Mouse (Mus musculus) liver, embryonic 11.5 days (tissue): Measurements from ENCODE around the gene Hba-a1. TPM values are rescaled to one million over a fixed set of nuclear protein-coding genes. Genes with fewer than 3 reads are reported as not detected.
"Not testable (repeated sequence)": the region's sequence is repeated elsewhere in the genome, so short reads cannot be mapped to it uniquely, and the experiment has no call there.

Experiments
- ATAC-seq: fragments of 200-750 bp; cut with Nextera tagmentation; replicated peaks from 2 replicates; pipeline ENCODE4 v1.8.0; 2017; ENCODE audit warnings: moderate number of reproducible peaks, mild to moderate bottlenecking, moderate TSS enrichment, moderate library complexity; ENCODE audit not compliant: low FRiP score
- DNase-seq: peaks from one replicate; pipeline ENCODE4 v3.0.0-alpha.2; 2017; ENCODE audit warnings: low spot score
- H3K27ac ChIP-seq: fragments of 300-500 bp; sonication (generic); 2 replicates; pipeline ENCODE4 v1.5.1; 2014; ENCODE audit warnings: mild to moderate bottlenecking, low read depth, low read length, control low read depth
- H3K27me3 ChIP-seq: fragments of 300-500 bp; sonication (generic); replicated peaks from 2 replicates; pipeline ENCODE4 v1.6.1; 2014; ENCODE audit warnings: low read length, mixed read lengths; ENCODE audit not compliant: control insufficient read depth, insufficient read depth
- H3K36me3 ChIP-seq: fragments of 300-500 bp; sonication (generic); 2 replicates; pipeline ENCODE4 v1.6.1; 2014; ENCODE audit warnings: mild to moderate bottlenecking, low read length, moderate library complexity, mixed read lengths; ENCODE audit not compliant: control insufficient read depth, insufficient read depth
- H3K4me1 ChIP-seq: fragments of 300-500 bp; sonication (generic); replicated peaks from 2 replicates; pipeline ENCODE4 v1.6.1; 2014; ENCODE audit warnings: low read length, mixed read lengths; ENCODE audit not compliant: control insufficient read depth, insufficient read depth
- H3K4me2 ChIP-seq: fragments of 300-500 bp; sonication (generic); 2 replicates; pipeline ENCODE4 v1.6.1; 2014; ENCODE audit warnings: mild to moderate bottlenecking, control low read depth, moderate library complexity
- H3K4me3 ChIP-seq: fragments of 300-500 bp; sonication (generic); 2 replicates; pipeline ENCODE4 v1.5.1; 2014; ENCODE audit warnings: low read depth, low read length, control low read depth
- H3K9ac ChIP-seq: fragments of 300-500 bp; sonication (generic); 2 replicates; pipeline ENCODE4 v1.6.1; 2014; ENCODE audit warnings: low read depth, low read length, control low read depth
- H3K9me3 ChIP-seq: fragments of 300-500 bp; sonication (generic); 2 replicates; pipeline ENCODE4 v1.6.1; 2016; ENCODE audit warnings: low read length, inconsistent platforms, mixed read lengths; ENCODE audit not compliant: control insufficient read depth
- WGBS: fragments of 180-500 bp; shearing (Covaris S2); extraction: QIAGEN DNeasy Blood & Tissue Kit; methylation state at CpG from one replicate; pipeline ENCODE4 v1.1.7; 2014; 5-methylcytosine and 5-hydroxymethylcytosine counted together
- polyA plus RNA-seq: library from polyadenylated mRNA; unstranded; fragments of >200 nt; fragmentation: Nextera tagmentation; extraction: Ambion mirVana; gene quantifications from 2 replicates; pipeline ENCODE4 v1.2.1, GENCODE M21; 2014

The Hba-a1 gene
- polyA plus RNA-seq, 1 experiment from 2014 or later = 12,741 TPM

DNA sequence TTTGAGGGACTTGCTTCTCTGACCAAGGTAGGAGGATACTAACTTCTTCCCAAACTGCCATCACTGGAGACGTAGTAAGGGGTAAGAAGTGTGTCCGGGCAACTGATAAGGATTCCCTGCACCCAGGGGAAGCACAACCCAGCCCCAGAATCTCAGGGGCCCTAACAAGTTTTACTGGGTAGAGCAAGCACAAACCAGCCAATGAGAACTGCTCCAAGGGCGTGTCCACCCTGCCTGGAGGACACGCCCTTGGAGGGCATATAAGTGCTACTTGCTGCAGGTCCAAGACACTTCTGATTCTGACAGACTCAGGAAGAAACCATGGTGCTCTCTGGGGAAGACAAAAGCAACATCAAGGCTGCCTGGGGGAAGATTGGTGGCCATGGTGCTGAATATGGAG lies 12.9 kb downstream of the Hba-a1 start, which contains the start of gene Hba-a2:
Hba-a2 (plus strand) TSS at position 287 of the 400 bp plus-strand sequence.
- not testable (repeated sequence) for DNase-seq, H3K27me3 ChIP-seq, H3K36me3 ChIP-seq, H3K4me1 ChIP-seq, H3K9me3 ChIP-seq
- WGBS = no CpG with 5 or more reads among the region's 4 CpGs
- peak within 1 kb of the TSS; percentile 50 for H3K4me2 ChIP-seq
- H3K9ac ChIP-seq = peak within 1 kb of the TSS; percentile 55
- peak within 1 kb of the TSS; percentile 45 for H3K4me3 ChIP-seq
- H3K27ac ChIP-seq = peak within 1 kb of the TSS; percentile 81
- ATAC-seq = peak; percentile 88

DNA sequence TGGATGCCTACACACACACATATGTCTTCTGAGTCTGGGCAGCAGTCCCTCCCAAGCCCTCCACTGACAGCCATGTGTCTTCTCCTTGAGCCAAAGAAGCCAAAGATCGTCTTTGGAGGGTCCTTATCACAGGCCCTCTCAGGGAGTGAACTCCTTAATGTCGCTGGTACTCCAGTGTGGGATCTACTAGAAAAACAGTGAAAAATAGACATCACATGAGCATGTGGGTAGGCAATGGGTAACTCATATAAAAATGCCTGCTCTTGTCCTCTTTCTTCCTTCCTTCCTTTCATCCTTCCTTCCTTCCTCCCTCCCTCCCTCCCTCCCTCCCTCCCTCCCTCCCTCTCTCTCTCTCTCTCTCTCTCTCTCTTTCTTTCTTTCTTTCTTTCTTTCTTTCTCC lies 14.1 kb downstream of the Hba-a1 start:
- H3K36me3 ChIP-seq, H3K9me3 ChIP-seq, H3K27me3 ChIP-seq, ATAC-seq, H3K4me1 ChIP-seq, DNase-seq: not testable (repeated sequence)
- Histone ChIP-seq H3K4me2 (peak overlapping the region; percentile 49), H3K9ac (peak overlapping the region; percentile 55), H3K27ac (peak overlapping the region; percentile 74), H3K4me3 (peak overlapping the region; percentile 45)
- WGBS = 19% methylated on average over 2 of the region's 2 CpGs

DNA sequence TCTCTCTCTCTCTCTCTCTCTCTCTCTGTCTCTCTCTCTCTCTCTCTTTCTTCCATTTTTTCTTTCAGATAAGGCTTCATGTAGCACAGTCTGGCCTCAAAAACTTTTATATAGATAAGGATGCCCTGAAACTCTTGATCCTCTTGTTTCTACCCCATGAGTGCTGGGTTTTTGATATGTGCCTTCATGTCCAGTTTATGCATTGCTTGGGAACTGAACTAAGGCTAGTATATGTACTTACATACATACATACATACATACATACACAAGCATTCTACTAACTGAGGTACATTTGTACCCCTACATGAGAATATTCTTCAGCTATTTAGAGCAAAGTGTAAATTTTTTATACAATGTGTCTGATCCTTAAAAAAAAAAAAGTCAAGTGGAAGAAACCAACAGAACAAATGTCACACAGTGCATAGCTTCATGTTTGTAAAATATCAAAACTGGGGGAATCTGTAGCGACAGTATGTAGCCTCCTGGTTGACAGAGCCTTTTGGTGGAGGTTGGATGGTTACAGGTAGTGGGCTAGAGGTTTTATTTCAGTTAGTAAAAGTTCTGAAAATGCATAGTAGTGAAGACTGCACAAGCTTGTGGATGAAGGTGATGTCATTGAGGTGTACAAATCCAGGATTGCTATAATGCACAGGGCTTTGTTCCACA lies 14.7 kb downstream of the Hba-a1 start:
- peak overlapping the region; percentile 1 for H3K4me2 ChIP-seq
- DNase-seq = no peak

DNA sequence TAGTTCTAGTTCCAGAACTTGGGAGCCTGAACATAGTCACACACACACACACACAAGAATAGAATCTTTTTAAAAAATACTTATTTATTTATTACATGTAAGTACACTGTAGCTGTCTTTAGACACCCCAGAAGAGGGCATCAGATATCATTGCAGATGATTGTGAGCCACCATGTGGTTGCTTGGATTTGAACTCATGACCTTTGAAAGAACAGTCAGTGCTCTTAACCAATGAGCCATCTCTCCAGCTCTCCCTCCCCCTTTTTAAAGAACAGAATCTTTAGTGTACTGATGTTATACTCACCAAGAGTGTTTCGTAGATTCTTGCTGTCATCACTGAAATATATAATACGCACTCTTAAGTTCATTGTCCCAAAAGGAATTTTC lies 15.2 kb downstream of the Hba-a1 start:
- H3K4me1 ChIP-seq = peaks cover 7% of the 10 kb centered on the region

More for the DNA sequence above, 14.7 kb downstream of the Hba-a1 start:
- no peaks in the 10 kb centered on the region for H3K36me3 ChIP-seq
- H3K27me3 ChIP-seq = peaks cover 7% of the 10 kb centered on the region
- peak overlapping the region; percentile 27 for H3K4me3 ChIP-seq
- WGBS = 70% methylated on average over 1 of the region's 1 CpGs
- no peaks in the 10 kb centered on the region for H3K9me3 ChIP-seq
- no peak overlapping the region for H3K9ac ChIP-seq
- H3K27ac ChIP-seq = peak overlapping the region; percentile 2
- peaks cover 7% of the 10 kb centered on the region for H3K4me1 ChIP-seq
- ATAC-seq = peak; percentile 38

DNA sequence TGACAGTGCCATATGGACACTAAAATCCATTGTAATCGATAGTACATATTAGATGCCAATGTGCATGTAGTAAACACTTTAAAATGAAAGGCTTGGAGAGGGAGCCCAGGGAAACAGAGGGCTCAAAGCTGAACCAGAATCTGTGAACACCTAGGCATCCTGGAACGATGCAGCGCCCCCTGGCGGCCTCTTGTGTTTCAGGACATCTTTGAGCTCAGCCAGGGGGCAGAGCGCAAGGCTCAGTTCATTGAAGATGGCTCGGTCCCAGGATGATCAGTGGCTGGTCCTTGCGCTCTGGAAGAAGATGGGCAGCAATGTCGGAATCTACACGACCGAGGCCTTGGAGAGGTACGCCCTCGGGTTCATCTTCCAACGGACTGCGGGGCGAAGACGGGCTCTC lies 16.6 kb downstream of the Hba-a1 start, which contains the start of gene Hbq1a:
Hbq1a (plus strand) TSS at position 205 of the 400 bp plus-strand sequence.
- 7% methylated on average over 16 of the region's 16 CpGs for WGBS
- H3K36me3 ChIP-seq, H3K27me3 ChIP-seq, DNase-seq, H3K4me1 ChIP-seq, H3K9me3 ChIP-seq, H3K9ac ChIP-seq, H3K4me3 ChIP-seq, ATAC-seq: not testable (repeated sequence)
- peak within 1 kb of the TSS; percentile 19 for H3K4me2 ChIP-seq
- peak within 1 kb of the TSS; percentile 13; the same call in 1 of the 2 replicates for H3K27ac ChIP-seq

More for the DNA sequence above, 15.2 kb downstream of the Hba-a1 start:
- 97% methylated on average over 2 of the region's 2 CpGs for WGBS
- Histone ChIP-seq H3K4me2 (peak overlapping the region; percentile 1), H3K9ac (no peak overlapping the region), H3K27ac (peak overlapping the region; percentile 2; the same call in 1 of the 2 replicates), H3K4me3 (no peak overlapping the region), H3K36me3 (no peaks in the 10 kb centered on the region), H3K27me3 (peaks cover 7% of the 10 kb centered on the region), H3K9me3 (no peaks in the 10 kb centered on the region)
- DNase-seq (no peak), ATAC-seq (no peak)

DNA sequence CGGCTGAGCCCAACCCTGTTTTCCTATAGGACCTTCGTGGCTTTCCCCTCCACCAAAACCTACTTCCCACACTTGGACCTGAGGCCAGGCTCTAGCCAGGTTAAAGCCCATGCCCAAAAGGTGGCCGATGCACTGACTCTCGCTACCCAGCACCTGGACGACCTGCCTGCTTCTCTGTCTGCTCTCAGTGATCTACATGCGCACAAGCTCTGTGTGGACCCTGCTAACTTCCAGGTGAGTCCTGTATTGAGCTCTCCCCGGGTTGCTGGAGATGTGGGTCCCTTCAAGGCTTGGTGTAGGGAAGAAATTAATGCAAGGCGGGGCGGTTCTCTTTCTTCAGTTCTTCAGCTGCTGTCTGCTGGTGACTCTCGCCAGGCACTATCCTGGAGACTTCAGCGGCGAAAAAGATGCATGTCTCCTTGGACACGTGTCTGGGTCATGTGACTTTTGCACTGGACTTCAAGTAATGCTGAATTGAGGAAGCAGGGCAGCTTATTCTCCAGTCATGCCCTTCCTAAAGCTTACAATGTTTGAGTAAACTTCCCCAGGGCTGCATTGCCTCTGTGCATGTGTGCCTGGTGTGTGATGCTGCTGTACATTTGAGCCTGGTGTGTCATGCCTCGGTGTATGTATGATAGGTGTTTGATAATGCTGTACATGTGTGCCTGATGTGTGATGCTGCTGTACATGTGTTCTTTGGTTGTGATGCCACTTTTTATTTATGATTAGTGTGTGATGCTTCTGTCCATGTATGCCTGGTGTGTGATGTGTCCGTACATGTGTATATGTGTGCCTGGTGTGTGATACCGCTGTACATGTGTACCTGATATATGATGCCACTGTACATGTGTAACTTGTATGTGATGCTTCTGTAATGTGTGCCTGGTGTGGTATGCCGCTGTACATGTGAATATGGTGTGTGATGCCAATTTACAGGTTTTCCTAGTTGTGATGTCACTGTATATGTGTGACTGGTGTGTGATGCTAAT lies 17.3 kb downstream of the Hba-a1 start:
- H3K27me3 ChIP-seq = peaks cover 7% of the 10 kb centered on the region
- WGBS = 49% methylated on average over 14 of the region's 17 CpGs
- H3K4me1 ChIP-seq = no peaks in the 10 kb centered on the region
- DNase-seq (no peak), ATAC-seq (no peak)
- H3K9ac ChIP-seq = no peak overlapping the region
- no peak overlapping the region for H3K4me3 ChIP-seq
- no peaks in the 10 kb centered on the region for H3K36me3 ChIP-seq
- no peak overlapping the region for H3K27ac ChIP-seq
- peak overlapping the region; percentile 19 for H3K4me2 ChIP-seq
- H3K9me3 ChIP-seq = no peaks in the 10 kb centered on the region

DNA sequence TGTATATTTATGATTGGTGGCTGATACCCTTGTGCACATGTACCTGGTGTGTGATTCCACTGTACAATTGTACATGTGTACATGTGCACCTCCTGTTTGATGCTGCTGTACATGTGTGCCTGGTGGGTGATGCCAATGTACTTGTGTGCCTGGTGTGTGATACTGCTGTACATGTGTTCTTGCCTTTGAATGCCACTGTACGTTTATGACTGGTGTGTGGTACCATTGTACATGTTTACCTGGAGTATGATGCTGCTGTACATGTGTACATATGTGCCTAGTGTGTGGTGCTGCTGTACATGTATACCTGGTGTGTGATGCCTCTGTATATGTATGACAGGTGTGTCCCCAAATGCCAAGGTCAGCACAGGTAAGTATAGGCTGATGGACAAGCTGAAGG lies 18.2 kb downstream of the Hba-a1 start:
- H3K27me3 ChIP-seq = peaks cover 7% of the 10 kb centered on the region
- 71% methylated on average over 1 of the region's 1 CpGs for WGBS
- H3K9ac ChIP-seq = no peak overlapping the region
- no peak overlapping the region for H3K4me2 ChIP-seq
- H3K27ac ChIP-seq = no peak overlapping the region
- H3K4me3 ChIP-seq = no peak overlapping the region
- ATAC-seq (no peak), DNase-seq (no peak)
- H3K4me1 ChIP-seq = no peaks in the 10 kb centered on the region
- H3K36me3 ChIP-seq = no peaks in the 10 kb centered on the region
- no peaks in the 10 kb centered on the region for H3K9me3 ChIP-seq

DNA sequence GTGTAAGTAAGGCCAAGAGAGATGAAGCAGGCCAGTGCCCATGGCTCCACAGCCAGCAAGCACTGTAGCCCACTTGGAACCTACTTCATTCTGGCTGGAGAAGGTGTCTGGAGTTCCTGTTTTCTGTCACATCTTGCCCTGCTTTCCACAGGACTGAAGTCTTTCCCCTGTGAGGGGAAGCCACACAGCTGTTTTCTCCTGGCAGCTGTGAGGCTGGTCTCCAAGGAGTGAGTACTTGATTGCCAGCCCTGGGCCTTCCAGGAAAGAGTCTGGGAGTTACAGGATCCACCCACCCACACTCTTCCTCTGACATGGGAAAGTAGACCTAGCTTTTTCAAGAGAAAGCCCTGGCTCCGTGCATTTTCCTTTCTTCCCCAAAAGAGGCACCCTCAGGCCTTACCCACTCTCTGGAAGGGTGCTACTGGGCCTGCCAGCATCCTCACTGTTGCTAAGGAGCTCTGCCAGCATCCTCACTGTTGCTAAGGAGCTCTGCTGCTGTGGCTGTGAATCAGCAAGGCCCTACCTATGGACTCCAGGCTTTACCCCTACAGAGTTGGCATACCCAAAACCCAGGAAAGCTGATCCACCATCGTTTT lies 19.6 kb downstream of the Hba-a1 start:
- Histone ChIP-seq H3K36me3 (no peaks in the 10 kb centered on the region), H3K4me3 (no peak overlapping the region), H3K9me3 (no peaks in the 10 kb centered on the region), H3K27me3 (peaks cover 9% of the 10 kb centered on the region), H3K4me2 (no peak overlapping the region), H3K4me1 (no peaks in the 10 kb centered on the region), H3K9ac (no peak overlapping the region), H3K27ac (no peak overlapping the region)
- ATAC-seq (no peak), DNase-seq (no peak)
- WGBS = 44% methylated on average over 2 of the region's 2 CpGs
